Mouse (Mus musculus) gastrocnemius, adult 2 months (tissue): ENCODE results near the gene Nfatc2. TPM values are rescaled to one million over a fixed set of nuclear protein-coding genes. Genes with fewer than 3 reads are reported as not detected.

Source experiments
- DNase-seq: peaks from one replicate; pipeline ENCODE4 v3.0.0; 2022
- H3K27ac ChIP-seq: fragments of 200-600 bp; 2 replicates; pipeline ENCODE4 v1.8.1; 2022; ENCODE audit warnings: mild to moderate bottlenecking
- H3K4me3 ChIP-seq: fragments of 200-600 bp; 2 replicates; pipeline ENCODE4 v1.8.1; 2022; ENCODE audit warnings: mild to moderate bottlenecking, moderate library complexity
- CTCF ChIP-seq: fragments of 200-600 bp; IDR thresholded peaks from 2 replicates; pipeline ENCODE4 v1.8.1; 2022; ENCODE audit warnings: antibody characterized with exemption, mild to moderate bottlenecking, moderate library complexity
- intact Hi-C: fragments of 180-260 bp; cut with DNase I; formaldehyde crosslinking; loops from one replicate; pipeline ENCODE4 v1.15.1; 2025
- total RNA-seq, 2 experiments: library from RNA; stranded (reverse); gene quantifications; 2 replicates each; pipeline ENCODE4 v1.2.3; 2021

Gene Nfatc2
- total RNA-seq, 2 experiments from 2014 or later = 7.1 to 9.1 TPM

DNA sequence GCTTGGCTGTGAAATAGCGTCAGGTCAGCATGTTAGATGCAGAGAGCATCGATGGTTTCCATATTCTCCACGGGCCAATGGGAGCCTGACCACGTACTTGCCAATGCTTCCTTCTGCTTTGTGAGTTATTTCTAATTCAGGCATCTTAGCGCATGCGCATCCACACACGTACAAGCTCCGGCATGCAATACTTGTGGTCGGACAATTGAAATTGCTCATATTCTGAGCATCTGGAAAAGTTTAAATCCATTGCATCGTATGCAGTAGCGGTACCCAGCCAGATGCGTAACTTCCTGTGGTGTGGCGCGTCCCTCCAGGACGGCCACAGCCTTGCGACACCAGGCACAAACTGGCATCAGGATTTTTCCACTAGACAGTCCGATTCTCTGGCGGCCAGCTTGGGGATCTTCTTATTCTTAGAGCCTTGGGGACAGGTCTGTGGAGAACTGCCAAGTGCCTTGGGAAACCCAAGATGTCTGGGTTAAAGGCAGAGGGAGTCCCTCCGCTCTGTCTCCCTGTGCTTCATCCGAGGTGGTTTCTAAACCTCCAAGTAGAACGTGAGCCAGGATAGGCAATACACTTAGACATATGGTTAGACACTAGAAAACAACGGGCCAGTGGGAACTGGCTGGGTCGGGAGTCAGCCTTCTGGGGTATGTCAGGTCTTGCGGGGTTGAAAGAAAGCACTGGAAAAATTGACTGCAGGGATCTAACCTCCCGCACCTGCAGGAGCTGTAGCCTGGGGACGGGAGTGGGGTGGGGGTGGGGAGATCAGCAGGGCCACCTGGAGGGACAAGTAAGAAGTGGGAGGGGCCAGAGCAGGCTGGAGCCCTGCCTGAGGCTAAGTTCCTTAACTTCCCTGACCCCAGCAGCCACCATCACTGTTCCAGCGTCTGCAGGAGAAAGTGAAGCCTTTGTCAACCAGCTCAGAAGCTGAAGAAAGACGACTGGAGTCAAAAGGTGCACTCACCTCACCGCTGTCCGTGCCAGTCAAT lies 149.4 kb downstream of the Nfatc2 start:
- DNase-seq = peak; percentile 45
- Histone ChIP-seq H3K4me3 (peak overlapping the region; percentile 28; the same call in 1 of the 2 replicates), H3K27ac (no peak overlapping the region; the same call in 1 of the 2 replicates)
- no peak for TF ChIP-seq CTCF
- intact Hi-C loops = no loop called here

- intact Hi-C loops = no loop called here
- TF ChIP-seq CTCF = peak; percentile 69
- DNase-seq = no peak
- no peak overlapping the region for H3K27ac ChIP-seq
- H3K4me3 ChIP-seq = no peak overlapping the region
Observed at GRCm38 (mm10) chr2:168450977-168451376, 150.5 kb downstream of the Nfatc2 start.

DNA sequence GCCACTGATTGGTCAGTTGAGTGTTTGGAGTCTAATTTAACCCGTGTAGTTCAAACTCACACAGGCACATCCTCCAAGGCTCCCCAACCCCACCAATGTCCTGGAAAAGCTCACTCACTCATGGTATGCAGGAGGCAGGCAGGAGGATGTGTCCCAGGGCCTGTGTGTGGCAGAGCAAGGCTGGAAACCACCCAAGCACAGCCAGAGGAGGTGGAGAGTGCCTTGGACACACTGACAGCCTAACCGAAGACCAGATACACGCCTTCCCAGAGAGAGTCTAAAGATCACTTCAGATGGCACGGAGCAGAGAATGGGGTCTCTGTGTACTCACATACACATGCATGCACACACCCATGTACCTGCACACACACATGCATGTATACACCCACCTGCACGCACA lies 153.4 kb downstream of the Nfatc2 start:
- H3K4me3 ChIP-seq = no peak overlapping the region
- DNase-seq = no peak
- H3K27ac ChIP-seq = no peak overlapping the region
- intact Hi-C loops = no loop called here
- TF ChIP-seq CTCF = no peak

- H3K27ac ChIP-seq = no peak overlapping the region
- no peak for DNase-seq
- intact Hi-C loops = no loop called here
- H3K4me3 ChIP-seq = no peak overlapping the region
- no peak for TF ChIP-seq CTCF
Observed at GRCm38 (mm10) chr2:168447601-168448000, 153.9 kb downstream of the Nfatc2 start.

GRCm38 (mm10) chr2:168445211-168445810 lies 156.1 kb downstream of the Nfatc2 start:
- H3K27ac ChIP-seq = no peak overlapping the region
- intact Hi-C loops = loop anchor here (1.0 to 2.0 kb wide), 2 partner anchors 171 to 195 kb away; no protein-coding TSS in a partner anchor
- peak; percentile 96 for TF ChIP-seq CTCF
- peak; percentile 68 for DNase-seq
- no peak overlapping the region for H3K4me3 ChIP-seq

DNA sequence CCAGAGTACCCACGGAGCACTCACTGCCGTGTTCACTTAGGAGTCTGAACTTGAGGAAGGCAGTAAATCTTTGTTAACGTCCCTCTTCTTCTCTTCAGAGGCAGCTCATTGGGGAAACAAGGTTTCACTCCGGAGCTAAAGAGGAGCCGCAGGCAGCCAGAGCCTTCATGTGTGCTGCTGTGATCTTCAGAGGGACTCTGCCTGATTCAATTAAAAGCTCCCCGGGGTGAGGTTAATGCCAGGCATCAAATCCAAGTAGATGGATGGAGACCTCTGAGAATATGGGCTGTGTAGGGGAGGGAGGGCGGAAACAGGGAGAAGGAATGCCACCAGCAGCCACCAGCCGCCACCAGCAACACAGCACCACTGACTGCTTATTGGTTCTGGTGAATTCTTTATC lies 157.3 kb downstream of the Nfatc2 start:
- no peak for DNase-seq
- intact Hi-C loops = loop anchor here (2.0 kb wide), 1 partner anchor 169 kb away; no protein-coding TSS in a partner anchor
- TF ChIP-seq CTCF = no peak
- Histone ChIP-seq H3K4me3 (no peak overlapping the region), H3K27ac (no peak overlapping the region)

DNA sequence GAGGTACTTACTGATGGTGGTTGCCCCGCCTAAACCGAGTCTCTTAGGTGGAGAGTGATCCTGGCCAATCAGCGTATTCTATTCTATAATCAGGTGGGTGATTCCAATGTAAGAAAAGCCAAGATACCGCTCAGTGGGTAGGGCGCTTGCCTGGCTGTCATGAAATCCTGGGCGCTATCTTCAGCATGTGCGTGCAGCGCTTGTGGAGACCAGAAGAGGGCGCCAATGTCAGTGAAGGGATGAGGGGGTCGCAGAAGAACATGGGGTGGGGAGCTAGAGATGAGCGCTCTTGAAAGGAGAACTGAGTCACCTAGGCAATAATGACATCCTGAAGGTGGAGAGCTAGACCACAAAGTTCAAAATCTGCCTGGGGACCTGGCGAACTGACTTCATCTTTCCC lies 160.0 kb downstream of the Nfatc2 start:
- no peak for DNase-seq
- intact Hi-C loops = no loop called here
- no peak for TF ChIP-seq CTCF
- Histone ChIP-seq H3K27ac (no peak overlapping the region), H3K4me3 (no peak overlapping the region)

DNA sequence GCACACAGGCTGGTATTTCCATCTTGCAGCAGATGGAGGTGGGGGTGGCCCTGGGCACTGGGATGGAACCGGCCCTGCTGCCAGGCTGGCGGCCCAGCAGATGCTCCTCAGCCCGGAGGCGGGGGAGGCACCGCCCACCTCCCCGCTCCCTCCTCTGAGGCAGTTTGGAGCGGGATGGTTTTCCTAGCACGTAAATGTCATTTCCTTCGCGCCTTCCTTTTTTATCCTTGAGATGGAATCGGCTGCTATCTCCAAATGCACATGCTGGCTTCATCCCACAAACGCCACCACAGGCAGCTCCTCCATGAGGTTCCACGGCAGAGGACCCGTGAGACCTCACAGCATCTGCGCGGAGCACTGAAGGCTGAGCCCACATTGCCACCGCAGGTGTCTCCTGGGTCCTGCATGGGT lies 160.5 kb downstream of the Nfatc2 start:
- intact Hi-C loops = no loop called here
- TF ChIP-seq CTCF = no peak
- Histone ChIP-seq H3K4me3 (no peak overlapping the region), H3K27ac (no peak overlapping the region)
- DNase-seq = no peak

- intact Hi-C loops = no loop called here
- Histone ChIP-seq H3K4me3 (no peak overlapping the region), H3K27ac (no peak overlapping the region)
- no peak for TF ChIP-seq CTCF
- DNase-seq = no peak
Observed at GRCm38 (mm10) chr2:168438981-168439452, 162.4 kb downstream of the Nfatc2 start.

- no peak for DNase-seq
- intact Hi-C loops = no loop called here
- no peak overlapping the region for H3K4me3 ChIP-seq
- no peak overlapping the region for H3K27ac ChIP-seq
- TF ChIP-seq CTCF = no peak
Observed at GRCm38 (mm10) chr2:168434187-168434586, 167.3 kb downstream of the Nfatc2 start.

DNA sequence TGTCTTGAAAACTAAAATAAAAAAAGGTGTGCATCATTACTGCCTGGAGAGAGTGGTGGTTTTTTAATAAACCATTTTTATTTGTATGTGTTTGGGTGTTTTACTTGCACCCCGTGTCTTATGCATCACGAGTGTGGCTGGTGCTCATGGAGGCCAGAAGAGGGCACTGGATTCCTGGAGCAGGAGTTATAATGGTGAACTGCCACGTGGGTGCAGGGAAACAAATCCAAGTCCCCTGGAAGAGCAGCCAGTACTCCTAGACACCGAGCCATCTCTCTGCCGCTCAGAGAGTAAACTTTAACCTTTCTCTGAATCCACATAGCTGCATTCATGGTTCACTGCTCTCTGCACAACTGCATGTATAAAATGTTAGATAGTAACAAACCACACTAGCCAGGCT lies 168.1 kb downstream of the Nfatc2 start:
- intact Hi-C loops = no loop called here
- no peak for DNase-seq
- H3K4me3 ChIP-seq = no peak overlapping the region
- H3K27ac ChIP-seq = no peak overlapping the region
- TF ChIP-seq CTCF = no peak

DNA sequence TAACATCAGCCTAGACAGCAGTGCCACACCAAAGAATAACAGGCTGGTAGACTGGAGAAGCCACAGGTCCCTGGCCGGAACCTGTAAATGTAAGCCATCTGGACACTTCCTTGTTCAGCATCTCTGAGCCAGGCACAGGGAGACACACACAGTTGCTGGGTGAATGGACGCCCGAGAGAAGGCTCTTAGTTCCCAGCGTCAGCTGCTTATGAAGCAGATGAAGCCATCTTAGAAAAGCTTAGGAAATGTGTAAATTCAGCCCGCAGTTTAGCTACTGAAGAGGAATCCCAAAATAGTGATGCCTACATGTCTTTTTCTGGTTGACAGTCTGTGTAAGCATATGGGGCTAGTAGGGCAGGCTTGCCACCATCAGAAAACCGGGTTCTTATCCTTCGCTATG lies 169.1 kb downstream of the Nfatc2 start:
- no peak for DNase-seq
- no peak for TF ChIP-seq CTCF
- no peak overlapping the region for H3K4me3 ChIP-seq
- H3K27ac ChIP-seq = no peak overlapping the region
- intact Hi-C loops = no loop called here

DNA sequence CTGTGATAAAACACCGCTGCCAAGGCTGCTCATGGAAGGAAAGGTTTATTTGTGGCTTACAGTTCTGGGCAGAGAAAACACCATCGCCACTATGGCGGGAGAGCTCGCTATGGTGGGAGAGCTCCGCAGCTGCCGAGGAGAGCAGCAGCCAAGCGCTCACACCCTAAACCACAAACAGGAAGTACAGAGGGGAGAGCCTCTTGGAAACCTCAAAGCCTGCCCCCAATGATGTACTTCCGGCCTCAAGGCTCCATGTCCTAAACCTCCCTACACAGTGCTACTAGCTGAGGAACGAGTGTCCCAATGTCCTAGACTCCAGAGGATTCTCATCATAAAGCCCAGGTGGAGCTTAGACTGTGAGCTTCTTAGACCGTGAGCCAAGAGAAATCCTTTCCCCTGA lies 171.9 kb downstream of the Nfatc2 start:
- no peak for TF ChIP-seq CTCF
- no peak overlapping the region for H3K27ac ChIP-seq
- DNase-seq = no peak
- H3K4me3 ChIP-seq = no peak overlapping the region
- intact Hi-C loops = no loop called here
